ENCODE assay signal across 24 mouse cellular contexts in the genomic region with DNA sequence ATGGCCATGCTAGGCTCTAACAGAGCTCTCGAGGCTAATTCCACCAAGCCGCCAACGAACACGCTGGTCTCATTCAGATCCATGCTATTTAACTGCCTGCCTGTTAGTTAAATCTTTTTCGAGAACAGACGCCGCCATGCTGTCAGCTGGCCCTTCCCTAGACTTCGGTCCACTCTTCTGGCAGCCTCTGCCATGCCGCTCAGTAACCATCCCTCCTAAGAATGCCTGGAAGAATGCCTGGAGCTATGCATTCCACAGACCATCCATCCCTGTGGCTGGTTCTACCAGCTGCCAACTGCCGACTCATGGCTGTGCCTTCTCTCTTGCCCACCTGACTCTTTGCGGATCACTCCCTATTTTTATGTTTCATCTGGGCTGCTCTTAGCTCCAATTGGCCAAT.
DNase-seq lines count a peak whose midpoint lies in the region; ATAC-seq and TF ChIP-seq lines count a peak whose summit lies in the region.
"Had no signal": no experiment of that assay in that cellular context is flagged by ENCODE, and none has a peak within 500 bp of the region (broad histone marks: within the 10 kb centered on the region; RNA-seq: fewer than 3 reads in every experiment).

No protein-coding gene starts in this region.

- H3K27me3 ChIP-seq in midbrain, postnatal 0 days (ENCODE audit: insufficient read depth, low read length): no peaks in the 10 kb centered on the region
- H3K27me3 ChIP-seq in midbrain, embryonic 14.5 days (ENCODE audit: control insufficient read depth, insufficient read depth, low read length): no peaks in the 10 kb centered on the region
- H3K27me3 ChIP-seq: CH12.LX; forebrain, embryonic 12.5 days; heart, embryonic 12.5 days; hindbrain, embryonic 15.5 days; liver, embryonic 15.5 days had no signal

- ATAC-seq in midbrain, postnatal 0 days (ENCODE audit: low FRiP score): no peak
- no peak for ATAC-seq in midbrain, embryonic 14.5 days (ENCODE audit: low FRiP score, low TSS enrichment)
- no peak for ATAC-seq in erythroid progenitor cell, adult 5-6 weeks (replicated peaks; ENCODE audit: low FRiP score, poor library complexity, severe bottlenecking)
- ATAC-seq: forebrain, postnatal 0 days had no signal

- no peak for TF ChIP-seq CTCF in midbrain, postnatal 0 days (IDR thresholded peaks at IDR 0.05)

- WGBS in midbrain, postnatal 0 days: 95% methylated on average over 11 of the region's 11 CpGs
- WGBS in midbrain, embryonic 14.5 days: 95% methylated on average over 11 of the region's 11 CpGs

- H3K4me2 ChIP-seq in midbrain, postnatal 0 days (ENCODE audit: low read depth, low read length, poor library complexity, severe bottlenecking): no peak overlapping the region
- H3K4me2 ChIP-seq in midbrain, embryonic 14.5 days (ENCODE audit: low read length): no peak overlapping the region
- H3K4me2 ChIP-seq: forebrain, embryonic 12.5 days; heart, embryonic 12.5 days; hindbrain, embryonic 15.5 days; liver, embryonic 15.5 days; lung, embryonic 14.5 days had no signal

- H3K36me3 ChIP-seq in midbrain, postnatal 0 days (ENCODE audit: insufficient read depth, low read length): no peaks in the 10 kb centered on the region
- H3K36me3 ChIP-seq in midbrain, embryonic 14.5 days (ENCODE audit: control insufficient read depth, insufficient read depth, low read length): no peaks in the 10 kb centered on the region
- H3K36me3 ChIP-seq: forebrain, embryonic 12.5 days; heart, embryonic 12.5 days; hindbrain, embryonic 15.5 days; liver, embryonic 15.5 days had no signal

- no peak overlapping the region for H3K9ac ChIP-seq in midbrain, postnatal 0 days (replicated peaks; ENCODE audit: low read length, poor library complexity, severe bottlenecking)
- no peak overlapping the region for H3K9ac ChIP-seq in midbrain, embryonic 14.5 days (replicated peaks; ENCODE audit: low read length)
- H3K9ac ChIP-seq: forebrain, embryonic 12.5 days; forebrain, postnatal 0 days; heart, embryonic 12.5 days; hindbrain, embryonic 15.5 days; liver, embryonic 15.5 days; lung, embryonic 14.5 days had no signal

- H3K4me1 ChIP-seq in midbrain, postnatal 0 days (ENCODE audit: insufficient read depth, low read length): no peaks in the 10 kb centered on the region
- peaks cover 10% of the 10 kb centered on the region for H3K4me1 ChIP-seq in midbrain, embryonic 14.5 days (ENCODE audit: control insufficient read depth, insufficient read depth, low read length)
- H3K4me1 ChIP-seq: heart, embryonic 12.5 days; liver, embryonic 15.5 days had no signal

- H3K27ac ChIP-seq in midbrain, postnatal 0 days (ENCODE audit: low read depth, low read length): no peak overlapping the region
- H3K27ac ChIP-seq in midbrain, embryonic 14.5 days (replicated peaks; ENCODE audit: low read depth, low read length): no peak overlapping the region
- H3K27ac ChIP-seq: forebrain, embryonic 12.5 days; heart, adult 2 months; hindbrain, embryonic 15.5 days; liver, embryonic 15.5 days had no signal

- no peaks in the 10 kb centered on the region for H3K9me3 ChIP-seq in midbrain, postnatal 0 days (ENCODE audit: low read length)
- no peaks in the 10 kb centered on the region for H3K9me3 ChIP-seq in midbrain, embryonic 14.5 days (ENCODE audit: control insufficient read depth, low read length)
- H3K9me3 ChIP-seq: forebrain, embryonic 12.5 days; heart, embryonic 12.5 days; hindbrain, embryonic 15.5 days; liver, embryonic 15.5 days had no signal

- H3K4me3 ChIP-seq in midbrain, postnatal 0 days (ENCODE audit: low read depth, low read length): no peak overlapping the region
- no peak overlapping the region for H3K4me3 ChIP-seq in midbrain, embryonic 14.5 days (replicated peaks; ENCODE audit: low read depth, low read length)
- H3K4me3 ChIP-seq: erythroblast, embryonic 14.5 days; forebrain, embryonic 12.5 days; heart, adult 2 months; heart, embryonic 12.5 days; hindbrain, embryonic 15.5 days; liver, embryonic 15.5 days had no signal

- peak; percentile 37 for DNase-seq in midbrain, postnatal 0 days (ENCODE audit: low spot score)
- DNase-seq in midbrain, embryonic 14.5 days: no peak
- DNase-seq in cerebellum, adult 11-12 months: peak; percentile 54
- peak; percentile 66 for DNase-seq in cerebellum, adult 9-10 months
- peak; percentile 25 to 28 for DNase-seq in cerebellum, postnatal 36 days
- no peak for DNase-seq in natural killer cell, adult 2 months (ENCODE audit: low spot score in 2 of 2)
- DNase-seq: adrenal gland, postnatal 14 days; forebrain, postnatal 0 days; heart, adult 2 months; kidney, adult 18-20 months; kidney, postnatal 36 days; layer of hippocampus, postnatal 36 days; lung, embryonic 14.5 days; lung, postnatal 14 days; retina, postnatal 1 day; right cerebral cortex, postnatal 14 days; thymus, postnatal 25 days had no signal

Comparison
In these comparisons a context has a peak if more than half of its experiments do, and no peak if none do; other contexts are left out.
1. DNase-seq: peak in midbrain, postnatal 0 days (single experiment), cerebellum, adult 11-12 months (single experiment), cerebellum, adult 9-10 months (single experiment) and cerebellum, postnatal 36 days (2 of 2); none in midbrain, embryonic 14.5 days (single experiment) and natural killer cell, adult 2 months (0 of 2).